Mouse (Mus musculus) liver, embryonic 16.5 days (tissue): ENCODE data around the gene Zc3h15. TPM values are rescaled to one million over a fixed set of nuclear protein-coding genes. Genes with fewer than 3 reads are reported as not detected.

ENCODE experiments used
- polyA plus RNA-seq: library from polyadenylated mRNA; unstranded; fragments of >200 nt; fragmentation: Nextera tagmentation; extraction: Ambion mirVana; gene quantifications from 2 replicates; pipeline ENCODE4 v1.2.1, GENCODE M21; 2015

Gene Zc3h15
- polyA plus RNA-seq, 1 experiment from 2014 or later, result 38.9 TPM

Other genes starting within 250 kb of the Zc3h15 start
- gene Itgav, start 80.0 kb downstream of the Zc3h15 start, polyA plus RNA-seq, result 15.0 and 15.7 TPM in 2 replicates
- 0.28 and 0.33 TPM in 2 replicates for gene Fam171b, start 168.2 kb downstream of the Zc3h15 start, polyA plus RNA-seq